Mouse (Mus musculus) liver, embryonic 14.5 days (tissue): ENCODE data around the gene Mepce. TPM values are rescaled to one million over a fixed set of nuclear protein-coding genes. Genes with fewer than 3 reads are reported as not detected.

Experiments used
- ATAC-seq: fragments of 200-750 bp; cut with Nextera tagmentation; 2 replicates; pipeline ENCODE4 v1.8.0; 2017; ENCODE audit warnings: moderate number of reproducible peaks, mild to moderate bottlenecking, moderate library complexity; ENCODE audit not compliant: insufficient read depth
- DNase-seq, 3 experiments: peaks; one replicate each; pipeline ENCODE4 v3.0.0-alpha.2; 2012 to 2013; ENCODE audit warnings: low read depth in 3 of 3, low spot score in 3 of 3
- H3K27ac ChIP-seq: fragments of 300-500 bp; sonication (generic); 2 replicates; pipeline ENCODE4 v1.5.1; 2014; ENCODE audit warnings: moderate library complexity, mild to moderate bottlenecking, control low read depth, inconsistent platforms
- H3K27me3 ChIP-seq: fragments of 300-500 bp; sonication (generic); 2 replicates; pipeline ENCODE4 v1.6.1; 2014; ENCODE audit warnings: mild to moderate bottlenecking, low read length, moderate library complexity; ENCODE audit not compliant: control insufficient read depth, insufficient read depth
- H3K36me3 ChIP-seq: fragments of 300-500 bp; sonication (generic); replicated peaks from 2 replicates; pipeline ENCODE4 v1.6.1; 2014; ENCODE audit warnings: low read depth; ENCODE audit not compliant: control insufficient read depth, insufficient read depth
- H3K4me1 ChIP-seq, 2 experiments: fragments of 200-500 bp in 1 of 2; fragments of 300-500 bp in 1 of 2; sonication (generic) in 1 of 2; replicated peaks; 2 replicates each; pipeline ENCODE4 v1.6.1; 2012 to 2014; ENCODE audit warnings: antibody characterized with exemption in 1 of 2, inconsistent platforms in 1 of 2, low read length in 1 of 2; ENCODE audit not compliant: control insufficient read depth in 2 of 2, insufficient read depth in 2 of 2
- H3K4me2 ChIP-seq: fragments of 300-500 bp; sonication (generic); 2 replicates; pipeline ENCODE4 v1.6.1; 2014; ENCODE audit warnings: low read depth, mild to moderate bottlenecking, control low read depth, moderate library complexity
- H3K4me3 ChIP-seq, 2 experiments: fragments of 200-500 bp in 1 of 2; fragments of 300-500 bp in 1 of 2; sonication (generic) in 1 of 2; 2 replicates each; pipeline ENCODE4 v1.5.1; 2012 to 2014; ENCODE audit warnings: low read depth in 2 of 2, low read length in 2 of 2, mild to moderate bottlenecking in 2 of 2, control low read depth in 1 of 2, inconsistent platforms in 1 of 2, moderate library complexity in 1 of 2; ENCODE audit not compliant: insufficient read depth in 1 of 2
- H3K9ac ChIP-seq: fragments of 300-500 bp; sonication (generic); replicated peaks from 2 replicates; pipeline ENCODE4 v1.6.1; 2014; ENCODE audit warnings: mild to moderate bottlenecking, control low read depth, moderate library complexity
- H3K9me3 ChIP-seq: fragments of 300-500 bp; sonication (generic); 2 replicates; pipeline ENCODE4 v1.6.1; 2016; ENCODE audit warnings: low read length, mixed read lengths; ENCODE audit not compliant: control insufficient read depth
- CTCF ChIP-seq: IDR thresholded peaks from 2 replicates; pipeline ENCODE4 v1.5.1; 2016; ENCODE audit warnings: antibody characterized with exemption, low read depth, control low read depth
- EP300 ChIP-seq: IDR thresholded peaks from 2 replicates; pipeline ENCODE4 v1.6.1; 2016; ENCODE audit warnings: antibody characterized with exemption, low read depth
- WGBS: fragments of 180-500 bp; shearing (Covaris S2); extraction: QIAGEN DNeasy Blood & Tissue Kit; methylation state at CpG from one replicate; pipeline ENCODE4 v1.1.7; 2014; ENCODE audit not compliant: insufficient replicate concordance; 5-methylcytosine and 5-hydroxymethylcytosine counted together
- polyA plus RNA-seq, 2 experiments: library from polyadenylated mRNA; depleted of rRNA in 1 of 2; stranded (reverse) in 1 of 2; unstranded in 1 of 2; fragments of >200 nt; fragmentation: Nextera tagmentation in 1 of 2; extraction: Ambion mirVana in 1 of 2; gene quantifications; 2 replicates each; pipeline versions ENCODE4 v1.2.1 to v1.2.3; 2012 to 2014

The Mepce gene
- polyA plus RNA-seq, 2 experiments, result 6.4 to 13.3 TPM

GRCm38 (mm10) chr5:137785164-137786031 lies 2.1 kb downstream of the Mepce start:
- peak overlapping the region; percentile 99 for H3K27ac ChIP-seq
- H3K4me3 ChIP-seq, result peak overlapping the region; percentile 85 to 88
- peaks cover 36% of the 10 kb centered on the region for H3K36me3 ChIP-seq
- peaks cover 2% of the 10 kb centered on the region; the same call in 1 of the 2 replicates for H3K9me3 ChIP-seq
- peak overlapping the region; percentile 86 for H3K9ac ChIP-seq
- peak overlapping the region; percentile 84 for H3K4me2 ChIP-seq
- WGBS, result 2% methylated on average over 54 of the region's 62 CpGs
- DNase-seq, result no peak
- ATAC-seq, result peak; percentile 10; the same call in 1 of the 2 replicates
- H3K4me1 ChIP-seq, result peaks cover 10 to 21% of the 10 kb centered on the region in 2 experiments
- H3K27me3 ChIP-seq, result no peaks in the 10 kb centered on the region
- TF ChIP-seq EP300 (no peak), CTCF (no peak; the same call in 1 of the 2 replicates)

GRCm38 (mm10) chr5:137784546-137784945 lies 2.9 kb downstream of the Mepce start:
- Histone ChIP-seq H3K4me3 (peak overlapping the region; percentile 85 to 88), H3K9ac (peak overlapping the region; percentile 86), H3K36me3 (peaks cover 40% of the 10 kb centered on the region), H3K4me1 (peaks cover 15 to 28% of the 10 kb centered on the region in 2 experiments), H3K27ac (no peak overlapping the region; the same call in 1 of the 2 replicates), H3K27me3 (no peaks in the 10 kb centered on the region), H3K9me3 (peaks cover 2% of the 10 kb centered on the region; the same call in 1 of the 2 replicates), H3K4me2 (peak overlapping the region; percentile 84)
- DNase-seq, result no peak
- TF ChIP-seq EP300, result no peak
- TF ChIP-seq CTCF, result no peak
- 68% methylated on average over 14 of the region's 14 CpGs for WGBS
- ATAC-seq, result no peak

- Histone ChIP-seq H3K4me2 (peak overlapping the region; percentile 84), H3K4me3 (peak overlapping the region; percentile 85 to 88), H3K9ac (peak overlapping the region; percentile 43), H3K36me3 (peaks cover 40% of the 10 kb centered on the region), H3K9me3 (peaks cover 2% of the 10 kb centered on the region; the same call in 1 of the 2 replicates), H3K27me3 (no peaks in the 10 kb centered on the region), H3K27ac (no peak overlapping the region; the same call in 1 of the 2 replicates), H3K4me1 (peaks cover 15 to 28% of the 10 kb centered on the region in 2 experiments)
- WGBS, result 57% methylated on average over 9 of the region's 9 CpGs
- DNase-seq (no peak), ATAC-seq (no peak)
- TF ChIP-seq EP300 (no peak), CTCF (no peak)
Measured at GRCm38 (mm10) chr5:137783901-137784540, 3.4 kb downstream of the Mepce start.

GRCm38 (mm10) chr5:137782776-137783522 lies 4.5 kb downstream of the Mepce start:
- Histone ChIP-seq H3K9me3 (peaks cover under 1% of the 10 kb centered on the region; the same call in 1 of the 2 replicates), H3K4me2 (peak overlapping the region; percentile 84), H3K9ac (no peak overlapping the region), H3K27ac (no peak overlapping the region), H3K4me1 (peaks cover 18 to 30% of the 10 kb centered on the region in 2 experiments), H3K27me3 (no peaks in the 10 kb centered on the region), H3K4me3 (no peak overlapping the region; a peak in 1 of 4 replicates), H3K36me3 (peaks cover 40% of the 10 kb centered on the region)
- WGBS, result 77% methylated on average over 13 of the region's 13 CpGs
- TF ChIP-seq EP300, result no peak
- peak; percentile 20; the same call in 1 of the 2 replicates for TF ChIP-seq CTCF
- DNase-seq (no peak), ATAC-seq (no peak)
